Mouse (Mus musculus) left cerebral cortex, adult 2 months (tissue): ENCODE data around the gene Thy1. TPM values are rescaled to one million over a fixed set of nuclear protein-coding genes. Genes with fewer than 3 reads are reported as not detected.

Source experiments
- DNase-seq, 2 experiments: peaks; one replicate each; pipeline ENCODE4 v3.0.0; 2021 to 2022; ENCODE audit warnings: low spot score in 2 of 2, mixed read lengths in 1 of 2; ENCODE audit errors: extremely low spot score in 1 of 2
- H3K27ac ChIP-seq: fragments of 200-600 bp; 2 replicates; pipeline ENCODE4 v1.8.1; 2022
- H3K4me3 ChIP-seq: fragments of 200-600 bp; 2 replicates; pipeline ENCODE4 v1.8.1; 2022
- CTCF ChIP-seq: fragments of 200-600 bp; IDR thresholded peaks from 2 replicates; pipeline ENCODE4 v1.8.1; 2022; ENCODE audit warnings: antibody characterized with exemption, mild to moderate bottlenecking, moderate library complexity
- intact Hi-C: fragments of 180-260 bp; cut with DNase I; formaldehyde crosslinking; loops from one replicate; pipeline ENCODE4 v1.15.1; 2025
- total RNA-seq, 2 experiments: library from RNA; stranded (reverse); gene quantifications; 2 replicates each; pipeline ENCODE4 v1.2.3; 2021

The Thy1 gene
- total RNA-seq, 2 experiments from 2014 or later, result 838 to 856 TPM

- intact Hi-C loops, result no loop called here
- Histone ChIP-seq H3K4me3 (no peak overlapping the region), H3K27ac (peak overlapping the region; percentile 81)
- DNase-seq, result peak; percentile 52 to 58
- no peak for TF ChIP-seq CTCF
These were observed 5.6 kb downstream of the Thy1 start for GRCm38 (mm10) chr9:44048541-44049380.

GRCm38 (mm10) chr9:44049381-44050165 is 6.4 kb downstream of the Thy1 start:
- DNase-seq, result no peak
- TF ChIP-seq CTCF, result no peak
- H3K4me3 ChIP-seq, result no peak overlapping the region
- intact Hi-C loops, result no loop called here
- H3K27ac ChIP-seq, result peak overlapping the region; percentile 81

GRCm38 (mm10) chr9:44052855-44053254 is 9.7 kb downstream of the Thy1 start:
- Histone ChIP-seq H3K27ac (no peak overlapping the region), H3K4me3 (no peak overlapping the region)
- DNase-seq, result no peak
- TF ChIP-seq CTCF, result peak; percentile 29
- intact Hi-C loops, result no loop called here

- Histone ChIP-seq H3K27ac (no peak overlapping the region), H3K4me3 (no peak overlapping the region)
- TF ChIP-seq CTCF, result no peak
- intact Hi-C loops, result no loop called here
- no peak for DNase-seq
These were observed 10.8 kb downstream of the Thy1 start for GRCm38 (mm10) chr9:44053936-44054335.

GRCm38 (mm10) chr9:44058606-44059005 is 15.4 kb downstream of the Thy1 start:
- Histone ChIP-seq H3K4me3 (no peak overlapping the region), H3K27ac (no peak overlapping the region)
- no peak for DNase-seq
- TF ChIP-seq CTCF, result no peak
- intact Hi-C loops, result no loop called here

GRCm38 (mm10) chr9:44065177-44065576 is 22.0 kb downstream of the Thy1 start:
- no peak overlapping the region for H3K4me3 ChIP-seq
- peak; percentile 18; the same call in 1 of the 2 replicates for TF ChIP-seq CTCF
- intact Hi-C loops, result loop anchor here (5.0 kb wide), 2 partner anchors 42 to 78 kb away; partner anchors contain the start of gene C1qtnf5
- no peak for DNase-seq
- no peak overlapping the region for H3K27ac ChIP-seq

GRCm38 (mm10) chr9:44066785-44067225 is 23.6 kb downstream of the Thy1 start, which contains the start of gene Usp2:
Gene Usp2 (plus strand): TSS chr9:44067021.
- TF ChIP-seq CTCF, result peak; percentile 99
- peak; percentile 99 to 100 for DNase-seq
- Histone ChIP-seq H3K27ac (peak within 1 kb of the TSS; percentile 91), H3K4me3 (peak within 1 kb of the TSS; percentile 62)
- intact Hi-C loops, result loop anchor here (2.0 to 5.0 kb wide), 4 partner anchors 20 to 80 kb away; partner anchors contain the start of genes C1qtnf5 and Thy1

- DNase-seq, result no peak
- intact Hi-C loops, result loop anchor here (2.0 to 5.0 kb wide), 4 partner anchors 19 to 80 kb away; partner anchors contain the start of genes C1qtnf5 and Thy1
- no peak for TF ChIP-seq CTCF
- H3K4me3 ChIP-seq, result peak overlapping the region; percentile 62
- H3K27ac ChIP-seq, result peak overlapping the region; percentile 91
These were observed 24.2 kb downstream of the Thy1 start for GRCm38 (mm10) chr9:44067241-44067959.

GRCm38 (mm10) chr9:44067960-44068330 is 24.8 kb downstream of the Thy1 start:
- Histone ChIP-seq H3K27ac (no peak overlapping the region), H3K4me3 (no peak overlapping the region)
- DNase-seq, result peak in 1 of 2 experiments; percentile 9
- intact Hi-C loops, result loop anchor here (2.0 to 5.0 kb wide), 4 partner anchors 19 to 81 kb away; partner anchors contain the start of genes C1qtnf5 and Thy1
- TF ChIP-seq CTCF, result no peak

GRCm38 (mm10) chr9:44069252-44069651 is 26.1 kb downstream of the Thy1 start:
- Histone ChIP-seq H3K4me3 (no peak overlapping the region), H3K27ac (no peak overlapping the region)
- TF ChIP-seq CTCF, result no peak
- intact Hi-C loops, result loop anchor here (5.0 kb wide), 2 partner anchors 38 to 82 kb away; partner anchors contain the start of gene C1qtnf5
- DNase-seq, result no peak

- Histone ChIP-seq H3K4me3 (no peak overlapping the region), H3K27ac (no peak overlapping the region; the same call in 1 of the 2 replicates)
- no peak for TF ChIP-seq CTCF
- DNase-seq, result no peak
- intact Hi-C loops, result no loop called here
These were observed 27.1 kb downstream of the Thy1 start for GRCm38 (mm10) chr9:44070113-44070843.
